Mouse (Mus musculus) cerebral cortex, adult 2 months (tissue): Measurements from ENCODE around the gene Col9a1.

Source experiments
- WGBS: fragments of 180-500 bp; shearing (Covaris S2); methylation state at CpG from one replicate; pipeline ENCODE4 v1.1.7; 2018; 5-methylcytosine and 5-hydroxymethylcytosine counted together

Col9a1 gene

DNA sequence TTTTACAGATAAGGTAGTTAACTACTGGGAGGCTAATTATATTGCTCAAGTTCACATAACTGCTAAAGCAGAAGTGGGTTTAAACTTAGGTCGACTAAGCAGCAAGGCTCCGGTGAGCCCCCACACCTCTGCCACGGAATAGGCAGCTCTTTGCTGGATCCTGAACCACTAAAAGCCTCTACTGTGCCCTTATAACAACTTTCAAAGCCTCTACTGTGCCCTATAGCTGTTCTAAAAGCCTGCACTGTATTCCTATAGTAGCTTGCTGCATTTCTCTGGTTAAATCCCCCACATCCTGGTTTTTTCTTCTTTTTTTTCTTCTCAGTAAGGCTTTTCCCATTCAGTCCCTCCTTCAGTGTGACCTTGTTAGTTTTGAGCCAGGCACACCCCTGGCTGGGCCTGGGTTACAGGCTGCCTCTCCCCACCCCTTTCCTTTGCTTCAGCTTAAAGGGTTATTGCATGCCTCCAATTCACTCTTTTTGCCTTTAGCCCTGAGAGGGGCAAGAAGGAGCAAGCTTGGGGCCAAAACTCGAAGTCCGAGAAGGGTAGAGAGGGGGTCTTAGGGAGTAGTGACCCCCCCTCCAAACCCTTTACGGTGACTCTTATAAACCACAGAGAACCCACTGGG lies at the start of gene Col9a1:
Gene Col9a1 (plus strand): TSS at position 387 of the 628 bp plus-strand sequence.
- 79% methylated on average over 6 of the region's 6 CpGs for WGBS

DNA sequence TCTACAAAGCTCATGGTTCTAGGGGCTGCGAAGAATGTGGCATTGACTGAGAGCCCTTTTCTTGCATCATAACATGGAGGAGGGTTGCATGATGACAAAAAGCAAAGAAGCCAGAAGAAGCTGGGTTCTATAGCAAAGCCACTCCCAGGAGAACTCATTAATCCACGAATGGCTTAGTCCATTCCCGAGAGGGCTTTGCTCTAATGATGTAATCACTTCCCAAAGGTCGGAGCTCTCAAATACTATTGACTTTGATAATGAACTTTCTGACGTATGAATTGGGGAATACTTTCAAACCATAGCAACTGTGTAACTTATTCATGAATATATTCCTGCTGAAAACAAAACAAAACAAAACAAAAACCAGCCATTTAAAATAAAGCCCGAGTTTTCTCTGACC lies 49.5 kb upstream of the Col9a1 start:
- 51% methylated on average over 6 of the region's 6 CpGs for WGBS

DNA sequence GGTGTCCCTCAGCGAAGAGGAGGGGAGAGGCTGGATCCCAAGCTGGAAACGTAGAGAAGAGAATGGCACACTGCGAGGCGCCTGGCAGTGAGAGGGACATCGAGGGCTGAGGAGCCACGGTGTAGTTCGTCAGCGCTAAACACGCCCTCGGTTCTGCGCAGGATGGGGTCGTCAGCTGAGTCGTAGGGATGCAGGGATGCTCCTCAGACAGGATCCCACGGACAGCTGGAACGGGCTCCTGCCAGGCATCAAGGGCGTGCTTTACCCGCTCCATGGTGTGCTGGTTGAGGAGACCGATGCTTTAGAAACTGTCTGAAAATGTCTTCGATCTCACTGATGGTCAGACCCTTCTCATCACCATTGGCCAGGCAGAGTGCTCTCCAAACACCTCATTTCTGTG lies 43.6 kb upstream of the Col9a1 start:
- 45% methylated on average over 19 of the region's 19 CpGs for WGBS

DNA sequence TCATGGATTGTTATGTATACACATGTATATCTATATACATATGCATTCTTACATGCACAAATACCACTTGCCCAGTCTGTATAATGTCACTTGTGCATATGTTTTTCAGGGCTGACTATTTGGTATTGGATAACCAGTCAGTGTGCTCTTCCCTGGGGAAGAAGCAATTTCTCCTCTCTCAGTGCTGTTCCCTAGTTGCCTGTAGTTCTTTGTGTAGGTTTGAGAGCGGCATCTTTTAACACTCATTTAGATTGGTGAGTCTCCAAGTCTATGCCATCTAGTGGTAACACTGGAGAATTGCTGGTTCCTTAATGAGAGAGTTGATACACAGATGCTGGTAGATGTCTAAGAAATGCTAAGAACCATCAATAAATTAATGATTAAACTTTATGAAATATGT lies 42.6 kb upstream of the Col9a1 start:
- 0% methylated on average over 1 of the region's 1 CpGs for WGBS

DNA sequence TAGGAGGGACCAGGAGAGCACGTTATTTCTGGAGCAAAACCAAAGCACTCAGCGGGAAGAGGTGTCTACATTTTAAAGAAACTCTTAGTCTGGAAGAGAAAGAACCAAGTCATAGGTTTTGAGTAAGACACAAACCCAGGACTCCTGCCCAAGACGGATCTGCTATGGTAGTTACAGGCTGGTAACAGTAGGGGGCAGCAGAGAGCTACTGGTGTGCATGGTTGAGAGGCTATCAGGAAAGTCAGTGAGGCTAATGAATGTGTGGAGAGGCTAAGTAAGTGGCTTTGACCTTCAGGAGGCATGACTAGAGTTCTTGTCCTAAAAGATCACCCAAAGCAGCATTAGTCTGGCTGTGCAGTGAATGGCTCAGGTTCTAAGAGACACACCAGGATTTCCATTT lies 40.3 kb upstream of the Col9a1 start:
- 3% methylated on average over 3 of the region's 3 CpGs for WGBS

DNA sequence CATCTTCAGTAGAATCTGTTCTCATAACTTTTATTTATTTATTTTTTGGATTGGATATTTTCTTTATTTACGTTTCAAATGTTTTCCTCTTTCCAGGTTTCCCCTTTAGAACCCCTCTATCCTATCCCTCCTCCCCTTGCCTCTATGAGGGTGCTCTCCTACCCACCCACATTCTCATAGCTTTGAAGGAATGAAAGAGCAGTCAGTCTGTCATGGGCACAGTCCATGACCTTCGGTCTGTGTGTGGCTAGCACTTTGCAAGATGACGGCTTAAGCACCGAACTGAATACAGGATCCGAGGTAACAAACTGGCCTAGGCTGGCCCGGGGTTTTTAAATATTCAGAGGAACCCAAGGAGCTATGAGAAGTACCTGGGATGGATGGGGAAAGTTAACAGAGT lies 36.9 kb upstream of the Col9a1 start:
- 83% methylated on average over 6 of the region's 6 CpGs for WGBS

DNA sequence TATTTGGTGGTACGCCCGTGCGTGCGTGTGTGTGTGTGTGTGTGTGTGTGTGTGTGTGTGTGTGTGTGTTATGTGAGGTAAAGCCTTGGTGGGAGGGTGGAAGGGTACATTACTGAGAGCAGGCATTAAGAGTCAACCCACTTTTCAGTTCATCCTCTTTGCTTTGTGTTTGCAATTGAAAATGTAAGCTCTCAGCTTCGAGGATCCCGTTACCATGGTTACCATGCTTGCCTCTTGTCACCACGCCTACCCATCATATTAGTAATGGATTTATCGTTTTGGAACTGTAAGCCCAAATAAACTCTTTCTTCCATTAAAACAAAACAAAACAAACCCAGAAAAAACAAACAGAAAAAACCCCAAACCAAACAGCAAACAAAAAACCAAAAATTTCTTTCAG lies 33.9 kb upstream of the Col9a1 start:
- 61% methylated on average over 8 of the region's 8 CpGs for WGBS

DNA sequence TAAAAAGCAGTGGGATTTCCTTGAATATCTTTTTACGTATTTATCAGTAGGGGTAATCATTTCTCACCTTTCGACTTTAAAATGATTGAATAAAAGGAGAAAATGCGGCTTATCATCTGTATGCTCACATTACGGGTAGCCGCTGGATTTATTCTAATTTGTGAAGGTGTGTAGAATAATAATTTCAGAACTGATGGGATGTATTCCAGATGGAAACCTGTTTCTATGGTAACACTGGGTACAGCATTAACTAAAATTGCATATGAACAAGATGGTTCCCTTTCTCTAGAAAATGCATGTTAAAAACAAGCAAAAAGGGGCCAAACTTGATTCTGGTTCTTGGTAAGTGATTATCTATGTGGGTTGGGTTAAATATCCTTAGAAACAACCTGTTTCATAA lies 19.7 kb upstream of the Col9a1 start:
- 79% methylated on average over 5 of the region's 5 CpGs for WGBS

DNA sequence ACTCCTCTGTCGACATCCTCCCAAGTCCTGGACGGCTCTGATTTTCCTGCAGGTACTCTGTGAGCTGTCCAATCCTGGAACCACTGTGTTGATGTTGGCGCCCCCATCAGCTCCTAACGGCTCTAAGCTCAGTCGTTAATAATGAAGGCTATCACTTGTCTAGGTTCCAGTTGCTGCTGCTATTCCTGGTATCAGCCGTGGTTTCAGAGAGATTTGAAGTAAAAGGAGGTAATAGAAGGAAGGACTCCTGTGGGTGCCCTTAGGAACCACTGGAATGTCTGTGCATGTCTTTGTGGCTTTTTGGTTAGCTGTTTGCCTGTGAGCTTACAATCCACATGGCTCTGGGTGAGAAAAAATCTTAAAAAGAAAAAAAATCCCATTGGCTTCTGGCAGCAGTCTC lies 8.0 kb upstream of the Col9a1 start:
- 49% methylated on average over 6 of the region's 6 CpGs for WGBS

DNA sequence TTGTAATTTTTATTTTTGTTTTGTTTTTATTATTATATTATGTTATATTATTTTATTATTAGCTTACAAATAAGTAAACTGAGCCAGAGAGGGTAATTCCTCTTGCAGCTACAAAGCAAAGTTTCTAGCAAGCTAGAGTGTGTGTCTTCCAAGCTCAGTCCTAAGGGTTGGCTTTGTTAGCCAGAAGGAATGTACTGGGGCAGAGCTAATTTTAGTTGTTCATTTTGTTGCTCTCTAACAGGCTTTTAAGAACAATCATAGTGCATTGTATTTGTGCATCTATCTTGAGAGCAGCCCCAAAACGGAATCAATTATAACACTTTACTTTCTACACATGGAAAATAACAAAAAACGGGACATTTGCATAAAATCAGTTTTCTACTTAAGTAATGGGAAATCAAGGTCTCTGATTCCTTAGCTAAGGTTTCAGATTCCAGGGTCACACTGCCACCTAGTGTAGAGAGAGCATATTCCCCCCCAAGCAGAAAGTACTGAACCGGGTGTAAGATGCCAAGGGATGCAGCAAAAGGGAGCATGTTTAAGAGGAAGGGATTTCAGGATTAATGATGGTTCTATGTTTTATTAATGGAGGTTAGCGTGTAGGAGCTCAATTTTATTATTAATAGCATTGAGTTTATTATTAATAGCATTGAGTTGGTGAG lies 6.1 kb upstream of the Col9a1 start:
- 3% methylated on average over 4 of the region's 4 CpGs for WGBS

DNA sequence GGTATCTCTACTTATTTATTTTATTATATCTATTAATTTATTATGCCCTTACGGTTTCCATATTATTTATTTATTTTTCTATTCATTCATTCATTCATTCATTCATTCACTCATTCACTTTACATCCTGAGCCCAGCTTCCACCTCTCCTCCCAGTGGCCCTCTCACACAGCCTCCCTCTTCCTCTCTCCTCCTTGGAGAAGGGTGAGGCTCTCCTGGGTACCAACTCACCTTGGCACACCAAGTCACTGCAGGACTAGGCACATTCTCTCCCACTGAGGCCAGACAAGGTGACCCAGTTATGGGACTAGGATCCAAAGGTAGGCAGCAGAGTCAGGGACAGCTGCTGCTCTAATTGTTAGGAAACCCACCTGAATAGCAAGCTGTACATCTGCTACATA lies 5.5 kb upstream of the Col9a1 start:
- WGBS: 70% methylated on average over 1 of the region's 1 CpGs

DNA sequence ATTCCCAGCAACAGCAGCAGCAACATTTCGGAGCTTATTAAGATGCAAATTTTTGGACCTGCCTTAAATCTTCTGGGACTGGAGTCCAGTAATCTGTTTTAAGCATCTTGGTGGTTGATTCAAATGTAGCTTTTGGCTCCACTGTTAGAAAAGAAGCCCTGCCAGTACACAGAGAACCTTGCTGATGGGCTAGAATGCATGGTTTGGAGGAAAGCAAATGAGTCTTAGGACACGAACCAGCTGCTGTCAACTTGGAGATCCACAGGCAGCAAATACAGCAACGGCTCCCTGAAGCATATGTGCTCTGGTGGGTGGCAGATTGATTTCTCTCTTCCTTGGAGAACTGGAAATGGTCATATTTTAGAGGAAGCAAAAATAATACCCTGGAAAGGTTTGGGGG lies 4.8 kb upstream of the Col9a1 start:
- whole genome bisulfite sequencing: 33% methylated on average over 3 of the region's 3 CpGs

DNA sequence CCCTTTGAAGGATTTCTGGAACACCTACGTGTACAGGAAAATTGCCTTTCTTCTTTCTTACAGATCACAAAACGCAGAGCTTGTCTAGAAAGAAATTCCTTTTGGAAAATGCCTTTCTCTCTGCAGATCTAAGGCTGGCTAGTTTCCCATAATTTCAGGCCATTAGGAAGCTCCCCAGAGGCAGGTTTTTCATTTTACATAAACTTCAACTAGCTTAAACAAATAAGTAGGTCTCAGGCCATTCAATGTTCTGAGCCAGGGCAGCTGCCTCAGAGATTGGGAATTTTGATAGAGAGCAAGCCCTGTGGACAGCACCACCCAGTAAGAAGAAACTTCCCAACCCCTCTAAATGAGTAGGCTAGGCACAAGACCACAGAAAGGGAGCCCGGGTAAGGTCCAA lies 1.6 kb upstream of the Col9a1 start:
- 83% methylated on average over 3 of the region's 3 CpGs for WGBS

DNA sequence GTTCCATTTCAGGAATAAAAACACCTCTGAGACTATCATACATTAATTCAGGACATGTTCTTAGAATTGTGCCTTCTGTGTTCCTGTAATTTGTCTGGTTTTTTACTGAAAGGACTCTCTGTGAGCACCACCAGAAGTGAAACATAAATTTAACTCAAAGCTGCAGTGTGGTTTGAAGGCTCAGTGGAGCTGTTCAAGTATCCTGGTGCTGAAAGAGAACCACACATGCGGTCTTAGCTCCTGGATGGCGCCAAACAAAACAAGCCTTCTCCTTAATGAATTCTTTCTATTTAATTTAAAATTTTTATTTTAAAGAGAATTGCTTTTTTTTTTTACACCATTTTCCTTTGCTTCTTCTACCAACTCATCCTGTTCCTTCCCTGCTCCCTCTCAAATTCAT lies 2.4 kb downstream of the Col9a1 start:
- 74% methylated on average over 2 of the region's 2 CpGs for WGBS

DNA sequence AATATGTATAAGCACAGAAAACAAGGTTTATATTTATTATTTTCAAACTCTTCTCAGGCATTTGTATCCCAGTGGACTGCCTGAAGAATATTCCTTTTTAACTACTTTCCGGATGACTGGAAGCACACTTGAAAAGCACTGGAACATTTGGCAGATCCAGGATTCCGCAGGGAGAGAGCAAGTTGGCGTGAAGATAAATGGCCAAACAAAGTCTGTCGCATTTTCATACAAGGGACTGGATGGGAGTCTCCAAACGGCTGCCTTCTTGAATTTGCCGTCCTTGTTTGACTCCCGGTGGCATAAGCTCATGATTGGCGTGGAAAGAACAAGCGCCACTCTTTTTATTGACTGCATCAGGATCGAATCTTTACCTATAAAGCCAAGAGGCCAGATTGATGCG lies 7.6 kb downstream of the Col9a1 start:
- WGBS: 45% methylated on average over 11 of the region's 11 CpGs

DNA sequence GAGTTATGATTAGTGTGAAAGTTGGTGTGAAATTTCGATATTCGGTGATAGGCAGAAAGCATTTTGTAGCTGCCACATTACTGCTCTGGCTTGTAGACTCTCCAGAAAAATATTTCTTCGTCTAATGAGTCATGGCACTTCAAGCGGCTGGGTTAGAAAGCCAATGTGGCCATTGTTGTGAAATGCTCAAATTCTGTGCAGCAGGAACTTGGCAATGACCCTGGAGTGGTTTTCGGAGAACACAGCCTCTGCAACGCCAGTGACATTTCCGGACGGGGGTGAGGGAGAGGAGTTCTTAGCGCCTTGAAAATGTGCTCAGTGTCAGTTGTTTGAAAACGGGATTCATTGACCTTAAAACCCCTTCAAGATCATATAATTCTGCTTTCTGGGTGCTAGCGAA lies 9.6 kb downstream of the Col9a1 start:
- 71% methylated on average over 11 of the region's 11 CpGs for WGBS

DNA sequence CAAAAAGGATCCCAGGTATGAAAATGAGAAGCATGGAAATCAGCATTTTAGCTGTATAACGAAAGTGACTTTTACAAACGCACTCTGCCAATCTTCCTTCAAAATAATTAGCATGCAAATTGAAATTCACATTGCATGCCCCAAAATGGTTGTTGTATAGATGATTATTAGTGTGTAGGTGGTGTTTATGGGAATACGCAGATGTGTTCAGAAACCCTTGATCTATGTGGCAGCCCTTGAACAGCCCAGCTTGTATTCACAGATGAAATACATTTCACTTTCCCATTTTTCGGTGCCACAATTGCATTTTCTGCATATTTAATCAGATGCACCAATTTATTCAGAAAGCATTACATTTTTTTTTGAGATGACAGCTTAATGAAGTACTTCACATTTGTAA lies 14.3 kb downstream of the Col9a1 start:
- WGBS: 90% methylated on average over 4 of the region's 4 CpGs

DNA sequence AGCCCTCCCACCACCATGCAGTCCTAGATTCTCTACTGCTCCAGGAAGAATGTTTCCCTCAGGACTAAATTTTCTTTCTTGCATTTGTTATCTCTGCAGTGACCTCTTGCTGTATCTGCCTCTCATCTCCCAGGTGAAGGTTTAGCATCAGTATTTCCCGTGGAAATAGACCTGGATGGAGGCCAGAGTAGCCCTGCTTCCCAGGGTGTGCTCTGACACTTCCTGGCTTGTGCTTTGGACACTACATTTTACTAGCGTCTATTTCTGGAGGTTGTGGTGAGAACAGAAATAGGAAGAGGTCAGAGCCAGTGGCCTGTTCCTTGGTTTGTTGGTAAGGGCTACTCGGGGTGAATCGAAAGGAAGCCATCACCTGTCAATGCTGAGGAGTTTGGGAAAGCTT lies 16.7 kb downstream of the Col9a1 start:
- 57% methylated on average over 4 of the region's 4 CpGs for WGBS

DNA sequence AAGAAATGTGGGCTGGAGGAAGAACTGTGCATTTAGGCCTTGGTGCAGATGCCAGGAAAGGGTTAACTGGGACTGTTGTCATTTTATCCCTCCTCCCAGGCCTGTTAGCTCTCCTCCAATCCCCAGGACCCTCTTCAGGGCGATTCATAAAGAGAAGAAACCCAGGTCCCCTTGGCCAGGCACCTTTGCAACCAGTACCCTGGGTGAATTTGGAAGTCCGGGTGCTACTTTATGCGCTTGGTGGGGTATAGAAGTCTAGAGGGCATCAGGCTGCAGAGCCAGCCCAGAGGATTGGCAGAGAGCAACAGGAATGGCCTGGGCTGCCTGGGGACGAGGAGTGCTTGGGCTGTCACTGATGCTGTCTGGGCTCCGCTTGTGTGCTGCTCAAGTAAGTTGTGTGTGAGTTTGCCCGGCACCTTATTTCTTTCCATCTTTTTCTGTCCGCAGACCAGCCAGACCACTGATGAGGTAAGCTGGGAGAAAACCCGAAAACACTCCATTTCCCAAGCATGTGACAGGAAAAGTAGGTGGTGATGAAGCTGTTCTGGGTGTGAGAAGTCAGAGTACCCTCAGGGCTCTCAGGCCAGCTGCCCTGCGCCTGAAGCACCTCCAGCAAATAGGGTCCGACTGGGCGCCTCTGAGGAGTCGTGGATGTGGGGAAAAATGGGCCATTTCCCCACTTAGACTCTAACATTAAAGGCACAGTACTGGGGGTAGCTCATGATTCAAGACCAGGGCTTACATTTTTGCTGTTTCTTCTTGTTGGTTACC lies 17.8 kb downstream of the Col9a1 start:
- 75% methylated on average over 12 of the region's 12 CpGs for WGBS

DNA sequence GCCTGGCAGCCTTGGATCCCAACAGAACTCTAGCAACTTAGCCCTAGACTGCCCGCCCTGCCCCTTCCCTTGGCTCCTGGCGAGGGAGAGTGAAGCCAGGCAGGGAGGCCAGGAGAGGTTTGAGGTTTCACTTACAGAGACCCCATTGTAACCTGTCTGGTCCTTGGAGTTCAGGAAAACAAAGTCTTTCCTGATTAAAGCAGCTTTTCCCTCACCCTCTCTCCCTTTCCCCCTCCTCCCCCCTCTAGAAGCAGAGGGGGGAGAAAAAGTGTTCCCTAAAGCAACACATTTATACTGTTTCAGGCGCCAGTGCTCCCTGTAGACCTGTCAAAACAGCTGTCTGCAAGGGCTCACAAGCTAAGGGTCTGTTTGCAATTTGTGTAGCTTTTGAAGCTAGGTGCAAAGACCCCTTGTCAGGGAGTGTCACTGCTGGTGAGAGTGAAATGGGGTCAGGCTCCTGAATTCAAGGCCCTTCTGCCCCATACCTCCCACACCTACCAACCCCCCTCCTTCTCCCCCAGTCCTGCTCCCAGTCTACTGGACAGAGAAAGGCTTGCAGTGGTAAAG lies 18.6 kb downstream of the Col9a1 start:
- 73% methylated on average over 3 of the region's 3 CpGs for WGBS

DNA sequence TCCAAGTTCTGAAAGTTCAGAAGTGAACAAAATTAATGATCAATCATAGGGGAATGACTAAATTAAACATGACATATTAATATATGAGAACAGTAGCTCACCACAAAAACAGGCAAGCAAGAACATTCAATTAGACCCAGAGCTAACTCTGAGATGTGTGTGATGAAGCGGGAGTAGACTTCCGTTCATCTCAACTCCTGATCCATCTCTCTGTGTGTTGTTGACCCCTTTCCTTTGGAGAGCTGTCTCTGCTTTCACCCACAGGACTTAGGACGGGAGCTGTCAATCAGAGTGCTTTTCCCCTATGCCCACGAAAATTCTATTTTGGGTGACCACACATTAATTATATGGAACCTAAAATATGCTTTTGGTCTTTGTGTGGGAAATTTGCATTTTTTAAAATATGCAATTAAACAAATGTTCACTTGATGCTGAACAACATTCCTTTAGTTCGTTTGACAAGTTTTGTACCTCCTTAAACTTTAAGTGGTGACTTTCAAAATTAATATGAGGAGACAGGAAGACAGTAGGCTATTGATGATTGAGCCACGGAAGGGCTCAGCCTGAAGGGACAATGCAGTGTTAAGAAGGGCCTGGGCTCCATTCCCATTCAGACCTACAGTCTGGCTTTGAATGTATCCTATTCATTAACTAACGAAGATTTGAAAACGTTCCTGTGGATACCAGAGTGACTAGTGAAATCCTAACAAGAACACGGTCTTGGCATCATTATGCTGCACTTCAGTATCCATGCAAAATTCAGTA lies 34.4 kb downstream of the Col9a1 start:
- WGBS: 60% methylated on average over 9 of the region's 9 CpGs

DNA sequence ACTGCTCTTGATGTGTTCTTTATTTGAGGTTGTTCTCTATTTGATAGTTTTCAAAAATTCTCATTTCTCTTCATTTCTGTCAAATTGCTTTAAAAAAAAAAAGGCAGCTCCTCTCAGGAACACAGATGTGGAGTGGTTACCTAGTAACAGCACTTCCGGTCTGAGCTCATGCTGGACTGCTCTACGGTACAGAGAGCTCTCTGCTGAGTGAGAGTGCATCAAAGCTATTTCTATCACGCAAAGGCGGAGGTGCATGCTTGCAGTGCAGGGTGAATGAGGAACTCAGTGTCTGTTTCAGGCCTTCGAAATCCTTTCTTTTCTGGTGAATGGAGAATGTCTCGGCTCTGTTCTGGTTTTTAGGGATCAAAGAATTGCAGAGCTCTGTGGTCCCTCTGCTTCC lies 41.6 kb downstream of the Col9a1 start:
- WGBS: 25% methylated on average over 6 of the region's 6 CpGs
